Mouse (Mus musculus) right cerebral cortex, postnatal 25 days (tissue): ENCODE data around the gene Myo6.

Experiments
- DNase-seq: peaks from one replicate; pipeline ENCODE4 v3.0.0; 2022

Gene Myo6

DNA sequence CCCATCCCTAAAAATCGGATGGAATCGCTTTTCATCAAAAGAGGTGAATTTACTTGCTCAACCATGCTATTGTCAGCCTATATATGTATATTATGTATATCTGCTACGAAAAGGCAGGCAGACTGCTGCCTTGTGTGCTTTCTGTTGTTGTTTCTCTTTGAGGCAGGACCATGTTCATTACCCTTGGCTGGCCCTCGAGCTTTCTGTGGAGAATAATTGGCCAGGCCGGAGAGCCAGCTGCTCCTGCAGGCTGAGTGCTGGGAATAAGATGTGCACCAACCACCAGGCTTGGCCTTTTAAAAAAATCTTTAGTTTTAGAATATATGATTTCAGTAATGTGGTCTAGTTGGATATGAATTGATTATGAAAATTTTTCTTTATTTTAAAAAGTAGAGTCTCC, 19.3 kb downstream of the Myo6 start:
- no peak for DNase-seq

DNA sequence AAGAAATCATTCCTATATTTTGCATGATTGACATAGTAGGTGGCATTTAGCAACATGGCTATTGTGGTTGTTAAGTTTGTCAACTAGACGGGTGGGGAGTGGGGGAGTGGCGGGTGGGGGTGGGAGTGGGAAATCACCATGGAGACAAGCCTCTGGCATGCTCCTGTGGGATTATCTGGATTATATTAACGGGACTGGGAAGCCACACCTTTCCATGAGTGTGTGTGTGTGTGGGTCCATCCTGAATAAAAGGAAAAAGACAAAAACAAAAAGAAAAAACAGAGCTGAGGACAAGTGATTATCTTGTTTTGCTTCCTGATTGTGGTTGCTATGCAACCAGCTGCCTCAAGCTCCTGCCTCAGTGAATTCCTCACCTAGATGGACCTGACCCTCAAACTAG, 20.9 kb downstream of the Myo6 start:
- no peak for DNase-seq

DNA sequence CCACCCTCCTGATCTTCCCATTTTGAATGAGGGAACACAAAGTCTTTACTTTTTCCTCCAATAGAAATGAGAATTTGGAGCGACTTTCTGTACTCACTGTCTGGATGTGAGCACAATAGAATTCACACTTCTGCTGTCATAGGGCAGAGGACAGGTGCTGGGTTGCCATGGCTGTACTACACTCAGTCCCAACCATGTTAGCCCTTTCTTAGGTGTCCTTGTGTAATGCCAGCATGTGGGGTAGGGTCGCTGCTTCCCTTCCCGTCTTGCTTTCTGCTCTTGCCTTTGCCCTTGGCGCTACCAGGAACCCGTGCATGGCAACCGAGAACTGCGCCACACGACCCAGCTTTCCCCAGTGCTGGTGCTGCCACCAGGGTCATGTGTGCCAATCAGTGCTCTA, 21.9 kb downstream of the Myo6 start:
- no peak for DNase-seq

DNA sequence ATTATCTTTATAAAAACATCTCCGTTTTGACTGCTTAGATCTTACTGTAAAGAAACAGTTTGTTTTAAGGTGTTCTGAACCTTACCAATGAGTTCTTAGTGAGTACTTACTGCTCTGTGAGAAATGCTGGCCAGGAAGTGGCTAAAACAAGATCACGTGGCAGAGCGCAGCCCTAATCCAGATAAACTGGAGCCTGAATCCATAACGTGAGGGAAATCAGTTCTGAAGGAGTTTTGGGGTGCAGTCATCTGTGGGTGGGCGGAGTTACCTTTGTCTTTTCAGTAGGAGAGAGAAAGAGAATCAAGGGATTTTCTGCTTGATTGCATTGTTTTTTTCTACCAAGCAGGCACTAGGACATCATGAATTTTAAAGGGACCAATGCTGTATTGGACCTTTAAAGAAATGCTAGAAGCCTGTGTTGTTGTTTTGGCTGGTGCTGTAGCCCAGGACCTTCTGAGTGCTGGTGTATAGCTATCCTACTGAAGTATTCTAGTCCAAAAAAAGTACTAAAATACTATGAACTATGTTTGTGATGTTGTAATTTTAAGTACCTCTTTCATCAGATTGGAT, 23.6 kb downstream of the Myo6 start:
- no peak for DNase-seq

DNA sequence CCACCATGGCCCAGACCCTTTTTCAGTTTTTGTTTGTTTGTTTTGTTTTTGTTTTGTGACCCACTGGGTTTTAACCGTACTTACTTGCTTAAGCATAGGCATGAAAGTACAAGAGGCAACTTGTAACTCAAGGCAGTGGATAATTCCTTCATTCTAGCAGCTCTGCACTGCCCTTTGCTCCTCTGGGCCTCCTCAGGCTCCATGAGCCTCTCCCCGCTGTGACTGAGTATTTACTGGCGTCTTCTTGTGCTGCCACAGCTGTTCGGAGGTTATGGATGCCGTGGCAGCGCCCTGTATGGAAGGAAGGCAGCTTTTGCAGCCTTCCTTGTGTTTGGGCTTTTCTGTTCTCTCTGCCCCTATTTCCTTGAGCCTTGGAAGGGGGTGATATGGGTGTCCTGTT, 26.4 kb downstream of the Myo6 start:
- DNase-seq, result no peak

DNA sequence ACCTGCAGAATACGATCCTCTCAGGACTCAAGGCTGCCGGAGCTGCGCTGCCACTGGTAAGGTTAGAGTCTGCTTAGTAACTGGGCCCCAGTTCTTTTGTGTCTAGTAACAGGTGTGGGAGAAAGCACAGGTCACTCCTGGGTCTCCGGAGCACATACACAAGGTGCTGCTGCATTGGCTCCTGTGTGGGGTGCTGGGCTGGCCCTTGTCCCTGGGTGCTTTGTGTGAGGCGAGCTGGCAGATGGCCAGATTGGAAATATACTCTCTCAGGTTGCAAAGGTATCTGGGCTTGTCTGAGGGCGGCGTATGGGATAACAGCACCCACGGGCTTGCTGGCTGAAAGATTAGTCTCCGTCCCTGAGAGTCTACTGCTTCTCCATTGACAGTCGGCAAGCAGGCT, 27.5 kb downstream of the Myo6 start:
- DNase-seq, result no peak

DNA sequence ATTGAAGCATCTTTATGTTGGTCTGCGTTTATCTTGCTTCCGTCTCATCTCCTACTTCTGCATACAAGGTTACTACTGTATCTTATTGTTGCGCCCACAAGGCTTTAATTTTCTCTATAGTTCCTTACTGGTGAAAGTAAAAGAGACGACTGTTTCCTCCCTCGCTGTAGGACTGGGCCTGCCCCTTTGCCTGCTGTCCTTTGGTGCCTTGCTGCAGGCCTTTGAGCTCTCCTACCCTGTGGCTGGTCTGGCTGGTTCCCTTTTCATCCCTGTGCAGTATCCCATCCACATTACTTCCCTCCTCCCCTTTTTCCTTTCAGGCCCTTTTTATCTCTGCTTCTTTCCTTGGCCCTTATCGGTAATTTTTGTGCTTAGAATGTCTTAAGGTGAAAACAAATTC, 29.6 kb downstream of the Myo6 start:
- DNase-seq, result no peak

DNA sequence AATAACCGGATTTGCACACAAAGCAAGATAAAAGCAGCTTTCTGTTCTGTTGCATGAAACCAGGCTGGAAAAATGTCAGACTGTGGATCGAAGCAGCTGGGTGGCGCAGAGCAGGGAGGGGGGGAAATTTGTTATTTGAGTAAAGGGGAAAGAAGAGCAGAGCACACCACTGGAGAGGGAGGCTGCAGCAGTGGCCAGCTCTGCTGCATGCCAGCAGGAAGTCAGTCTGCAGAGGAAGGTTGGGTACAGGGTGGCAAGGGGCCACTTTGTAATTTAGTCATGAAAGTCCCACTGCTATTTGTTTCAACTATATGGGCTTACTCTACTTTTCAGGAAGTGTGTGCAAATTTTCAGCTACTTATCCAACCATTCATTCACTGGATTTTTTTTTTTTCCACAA, 31.3 kb downstream of the Myo6 start:
- DNase-seq, result no peak

DNA sequence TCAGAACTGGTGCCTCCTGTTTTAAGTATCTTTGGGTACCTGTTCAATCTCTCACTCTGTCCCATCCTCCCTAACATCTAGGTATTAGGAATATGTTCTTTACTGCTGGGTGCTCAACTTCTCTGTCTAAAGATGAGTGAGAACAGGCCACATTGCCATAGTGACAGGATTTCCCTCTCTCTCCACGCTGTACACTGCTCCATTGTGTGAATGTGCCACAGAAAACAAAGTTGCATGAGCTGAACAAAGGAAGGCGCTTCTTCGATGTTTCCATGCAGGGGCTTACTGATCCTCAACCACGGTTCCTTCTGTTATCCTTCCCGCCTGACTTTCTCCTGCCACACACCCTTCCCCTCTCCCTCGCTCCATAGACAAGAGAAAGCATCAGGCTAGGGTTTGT, 32.4 kb downstream of the Myo6 start:
- DNase-seq, result no peak

DNA sequence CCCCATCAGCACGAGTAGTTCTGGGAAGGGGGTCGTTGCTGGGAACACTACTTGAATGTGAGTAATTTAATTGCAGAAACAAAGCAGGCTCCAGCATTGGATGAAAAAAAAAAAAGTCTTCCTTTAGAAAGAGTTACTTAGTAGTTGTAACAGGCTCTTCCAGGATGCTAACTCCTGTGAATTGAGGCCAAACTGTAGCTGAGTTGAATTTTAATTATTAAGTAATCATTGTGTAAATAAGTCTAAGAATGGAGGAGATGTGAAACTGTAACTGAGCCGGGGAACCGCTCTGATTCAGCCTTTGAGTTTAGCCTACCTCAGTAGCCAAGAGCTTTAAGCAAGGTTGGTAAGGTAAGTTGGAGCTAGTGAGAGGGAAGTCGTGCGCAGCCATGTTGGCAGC, 36.0 kb downstream of the Myo6 start:
- no peak for DNase-seq

DNA sequence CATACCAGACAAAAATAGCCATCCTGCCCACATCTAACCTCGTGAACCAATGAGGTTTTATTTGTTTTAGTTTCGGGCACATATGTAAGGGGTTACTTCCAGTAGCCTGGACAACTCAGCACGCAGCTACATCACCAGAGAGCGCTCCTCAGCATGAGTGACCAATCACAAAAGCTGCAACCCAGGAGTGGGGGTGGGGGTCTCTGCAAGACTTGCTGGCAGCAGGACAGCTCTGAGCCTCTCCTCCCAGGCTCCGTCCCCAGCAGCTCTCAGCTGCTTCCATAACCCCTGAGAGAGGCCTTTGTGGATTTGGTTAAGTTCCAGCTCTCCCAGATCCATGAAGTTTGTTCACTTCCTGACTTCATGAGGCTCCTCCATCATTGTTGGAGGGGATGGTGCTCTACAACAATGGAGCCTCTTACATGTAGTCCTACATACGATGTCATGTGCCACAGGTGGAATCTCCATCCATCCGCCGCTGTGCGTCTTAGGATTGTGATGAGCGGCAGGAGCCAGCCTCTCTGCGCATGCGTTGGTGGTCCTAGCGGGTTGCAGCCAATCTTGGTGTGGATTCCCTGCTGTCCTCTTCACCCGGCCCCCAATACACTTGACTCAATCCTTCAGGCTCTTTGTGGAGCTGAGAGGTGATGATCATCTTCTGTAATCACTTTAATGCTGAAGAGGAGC, 37.7 kb downstream of the Myo6 start:
- DNase-seq, result no peak

DNA sequence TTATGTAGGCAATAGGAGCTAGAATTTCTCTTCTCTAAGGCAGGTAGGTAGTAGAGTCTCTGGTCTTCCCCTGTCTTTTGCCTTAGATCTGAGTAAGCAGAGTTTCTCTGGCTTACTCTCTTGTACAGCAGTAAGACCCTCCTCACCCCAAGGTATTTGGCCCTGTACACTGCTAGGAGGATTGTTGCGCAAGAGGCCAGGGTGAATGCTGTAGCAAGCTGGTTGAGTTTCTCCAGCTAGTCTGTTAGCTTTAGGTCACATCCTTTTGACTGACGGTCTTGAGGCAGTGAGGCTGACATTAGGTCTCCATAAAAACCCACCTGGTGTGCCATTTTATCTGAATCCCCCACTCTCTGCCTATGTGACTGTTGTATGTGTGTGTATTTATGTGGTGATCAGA, 43.9 kb downstream of the Myo6 start:
- DNase-seq, result no peak

DNA sequence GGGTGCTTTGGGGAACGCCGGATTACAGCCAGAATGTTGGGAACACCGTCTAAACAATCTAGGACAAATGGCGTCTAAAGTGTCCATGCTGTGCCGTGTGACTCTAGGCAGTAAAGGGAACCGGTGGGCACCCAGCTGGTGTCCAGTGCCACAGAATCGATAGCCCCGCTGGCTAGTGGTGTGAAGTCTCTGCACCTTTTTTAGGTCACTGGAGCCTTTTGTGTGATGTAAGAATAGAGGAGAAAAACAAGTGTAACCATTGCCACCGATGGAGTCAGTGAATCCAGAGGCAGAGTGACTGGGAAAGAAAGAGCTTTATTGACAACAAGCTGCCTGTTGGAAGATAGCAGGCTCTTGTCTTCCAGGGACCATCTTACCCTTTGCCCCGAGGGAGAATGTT, 44.6 kb downstream of the Myo6 start:
- no peak for DNase-seq

DNA sequence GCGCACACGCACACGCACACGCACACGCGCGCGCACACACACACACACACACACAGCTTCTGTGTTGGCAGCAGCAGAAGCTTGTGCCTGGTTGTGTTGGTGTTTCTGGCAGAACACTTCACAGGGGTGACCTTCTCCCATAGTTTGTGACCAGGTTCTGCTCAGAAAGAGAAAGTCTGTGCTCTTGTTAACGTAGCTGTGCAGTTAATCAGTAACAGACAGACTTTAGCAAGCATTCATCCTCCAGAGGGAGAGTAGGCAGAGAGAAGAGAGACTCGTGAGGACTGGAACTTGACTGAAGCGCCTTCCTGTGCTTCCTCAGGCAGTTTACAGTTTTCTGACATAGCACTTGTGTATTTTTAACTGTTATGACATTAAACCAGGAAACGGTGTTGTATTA, 45.3 kb downstream of the Myo6 start:
- DNase-seq, result no peak

DNA sequence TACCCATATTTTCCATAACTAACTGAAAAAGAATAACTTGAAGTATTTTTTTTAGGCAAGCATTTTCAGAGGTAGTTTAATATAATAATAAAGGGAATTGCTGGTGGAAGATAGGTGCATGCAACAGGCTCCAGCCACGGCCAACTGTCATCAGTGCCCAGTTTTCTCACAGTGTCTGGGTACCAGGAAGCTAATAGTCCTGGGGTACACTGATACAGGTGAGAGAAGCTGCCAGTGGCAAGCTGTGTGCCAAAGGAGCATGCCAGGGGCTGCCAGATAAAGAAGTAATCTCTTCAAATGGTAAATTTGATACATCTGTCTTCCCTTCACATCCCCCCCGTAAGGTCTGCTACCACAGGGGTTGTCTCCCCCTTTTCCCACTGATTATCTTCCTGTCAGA, 48.6 kb downstream of the Myo6 start:
- no peak for DNase-seq

DNA sequence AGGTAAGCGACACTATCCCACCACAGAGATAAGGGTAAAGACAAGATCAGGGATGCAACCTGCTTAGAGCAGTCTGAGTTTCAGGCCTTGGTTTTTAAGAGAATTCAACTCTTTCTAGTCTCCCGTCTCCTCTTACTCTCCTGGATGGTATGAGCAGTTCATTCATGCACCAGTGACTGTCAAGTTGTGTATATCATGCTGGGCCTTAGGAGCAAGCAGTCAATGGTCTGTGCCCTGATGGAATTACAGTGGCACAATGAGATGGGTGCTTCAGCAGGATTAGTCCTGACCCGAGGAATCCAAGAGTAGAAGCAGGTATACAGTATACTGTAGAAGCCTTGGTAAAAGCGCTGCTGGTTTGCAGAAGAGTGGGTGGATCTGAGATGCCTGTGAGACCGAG, 50.7 kb downstream of the Myo6 start:
- no peak for DNase-seq

DNA sequence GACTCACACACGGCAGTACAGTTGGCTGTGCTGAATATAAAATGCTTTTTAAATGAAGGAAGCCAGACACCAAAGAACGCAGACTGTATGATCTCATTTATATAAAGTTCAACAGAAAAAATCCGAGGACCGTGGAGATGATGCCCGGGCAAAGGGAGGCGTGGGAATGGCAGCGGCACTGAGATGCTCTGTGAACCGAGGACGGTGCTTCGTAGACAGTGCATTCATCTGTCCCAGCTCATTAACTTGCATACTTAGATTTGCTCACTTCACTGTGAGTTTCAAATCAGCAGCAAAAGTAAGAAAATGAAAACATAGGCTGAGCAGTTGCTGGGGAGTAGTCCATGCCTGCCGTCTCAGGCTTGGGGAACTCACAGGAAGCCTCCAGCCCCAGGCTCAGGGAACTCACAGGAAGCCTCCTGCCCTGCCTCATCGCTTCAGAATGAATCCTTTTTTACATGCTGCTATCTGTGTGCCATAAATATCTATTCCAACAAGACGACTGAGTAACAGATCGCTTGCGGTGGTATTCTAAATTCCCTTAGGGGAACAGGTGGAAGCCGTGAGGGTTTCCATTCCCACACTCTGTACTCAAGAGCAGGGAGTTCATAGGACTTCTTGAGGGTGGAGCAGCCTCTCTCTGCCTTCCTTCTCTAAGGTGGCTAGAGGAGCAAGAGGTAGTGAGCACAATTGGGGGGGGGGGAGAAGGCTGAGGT, 52.1 kb downstream of the Myo6 start:
- DNase-seq, result no peak

DNA sequence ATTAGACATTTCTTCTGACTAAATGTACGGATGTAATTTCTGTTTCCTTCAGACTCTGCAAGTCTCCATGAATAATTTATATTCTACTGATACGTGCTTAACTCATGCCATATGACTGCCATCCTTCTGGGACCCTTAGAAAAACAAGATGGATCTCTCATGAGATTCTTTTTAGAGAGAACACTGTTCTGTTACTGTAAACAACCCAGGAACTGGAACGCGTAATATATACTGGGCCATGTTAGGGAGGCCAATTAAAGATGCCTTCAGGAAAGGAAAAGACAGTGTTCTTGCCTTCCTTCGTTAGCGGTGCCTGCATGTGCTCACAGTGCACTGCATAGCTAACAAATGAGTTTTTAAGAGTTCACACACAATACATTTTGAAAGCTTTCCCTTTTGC, 53.9 kb downstream of the Myo6 start:
- DNase-seq, result no peak

DNA sequence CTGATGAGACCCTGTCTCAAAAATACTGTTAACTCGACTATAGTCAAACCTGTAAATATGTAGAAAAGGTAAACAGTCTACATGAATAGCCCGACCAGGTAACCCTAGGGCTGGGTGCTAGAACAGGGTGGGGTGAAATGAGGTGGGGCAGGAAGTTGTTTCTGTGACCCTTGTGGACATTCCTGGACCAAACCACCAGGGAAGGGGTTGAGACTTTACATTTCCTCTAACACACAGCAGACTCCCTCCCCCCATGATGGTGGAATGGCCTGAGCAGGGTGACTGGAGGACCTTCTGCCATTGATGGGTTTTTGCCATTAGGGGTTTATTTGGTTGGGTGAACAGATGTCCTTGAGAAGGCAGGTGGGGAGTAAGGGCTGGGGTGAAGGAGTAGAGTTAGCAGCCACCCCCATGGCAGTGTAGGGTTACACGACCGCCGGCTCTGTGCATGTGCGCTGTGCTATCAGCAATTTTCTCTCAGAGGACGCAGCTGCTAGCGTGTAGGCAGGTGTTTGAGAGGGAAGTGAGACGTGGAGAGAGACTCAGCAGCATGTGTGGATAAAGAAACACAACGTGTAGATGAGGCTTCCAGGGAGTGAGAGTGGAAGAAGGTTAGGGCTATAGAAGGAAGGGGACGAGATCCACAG, 59.3 kb downstream of the Myo6 start:
- no peak for DNase-seq

DNA sequence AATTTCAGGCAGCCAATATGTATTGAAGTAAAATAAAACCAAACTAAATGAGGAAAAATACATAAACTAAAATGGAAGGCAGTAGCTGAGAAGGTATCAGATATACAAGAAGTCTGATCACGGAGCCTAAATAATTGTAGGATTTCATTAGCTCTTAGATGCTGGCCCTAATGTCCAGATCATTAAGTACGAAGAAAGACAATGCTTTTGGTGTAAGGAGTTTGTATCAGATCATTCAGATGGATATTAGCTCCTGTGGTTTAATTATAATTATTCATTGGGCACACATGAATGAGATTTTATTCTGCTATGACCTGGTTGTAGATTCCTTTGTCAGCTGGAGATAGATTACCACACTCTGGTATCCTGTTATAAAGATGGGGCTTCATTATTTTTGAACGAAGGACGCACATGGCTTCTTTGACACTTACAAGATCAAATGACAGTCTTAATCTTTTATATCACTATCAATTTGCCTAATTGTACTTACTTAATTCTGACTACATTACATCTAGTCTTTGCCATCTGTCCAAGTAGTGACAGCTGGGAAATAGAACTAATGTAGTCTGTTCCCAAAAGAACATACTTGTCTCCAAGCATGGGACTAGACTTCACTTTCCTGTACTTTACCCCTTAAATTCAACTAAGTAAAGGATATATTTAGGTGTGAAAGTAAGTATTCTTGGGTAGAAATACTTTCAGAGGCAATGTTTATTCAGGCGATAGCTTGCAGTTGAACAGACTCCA, 61.9 kb downstream of the Myo6 start:
- no peak for DNase-seq

DNA sequence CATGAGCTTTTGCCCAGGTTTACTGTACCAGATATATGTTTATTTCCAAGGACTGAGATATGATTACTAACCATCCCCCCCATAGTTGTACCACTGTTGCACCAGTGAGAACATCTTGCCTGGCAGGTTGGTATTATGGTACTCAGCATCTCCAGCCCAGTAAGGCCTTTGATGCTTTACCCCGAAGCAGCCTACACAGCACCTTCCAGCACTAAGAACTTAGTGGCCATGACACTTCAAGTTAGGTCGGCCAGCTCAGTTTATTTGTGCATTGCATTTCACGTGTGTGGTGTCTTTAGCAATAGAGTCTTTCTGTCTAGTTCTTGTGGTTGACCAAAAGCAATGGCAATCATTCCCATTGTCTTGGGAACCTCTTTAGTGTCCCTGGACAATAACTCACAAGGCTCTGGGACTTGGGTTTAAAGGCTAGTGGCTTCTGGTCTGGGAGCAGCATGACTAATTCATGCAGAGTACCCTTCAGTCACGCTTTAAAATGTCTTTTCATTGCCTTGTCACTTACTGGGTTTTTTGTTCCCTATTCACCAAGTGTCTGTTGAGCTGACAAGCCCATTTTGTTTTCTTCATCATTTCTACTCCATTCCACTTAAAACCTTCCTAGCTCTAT, 69.1 kb downstream of the Myo6 start:
- DNase-seq, result no peak

DNA sequence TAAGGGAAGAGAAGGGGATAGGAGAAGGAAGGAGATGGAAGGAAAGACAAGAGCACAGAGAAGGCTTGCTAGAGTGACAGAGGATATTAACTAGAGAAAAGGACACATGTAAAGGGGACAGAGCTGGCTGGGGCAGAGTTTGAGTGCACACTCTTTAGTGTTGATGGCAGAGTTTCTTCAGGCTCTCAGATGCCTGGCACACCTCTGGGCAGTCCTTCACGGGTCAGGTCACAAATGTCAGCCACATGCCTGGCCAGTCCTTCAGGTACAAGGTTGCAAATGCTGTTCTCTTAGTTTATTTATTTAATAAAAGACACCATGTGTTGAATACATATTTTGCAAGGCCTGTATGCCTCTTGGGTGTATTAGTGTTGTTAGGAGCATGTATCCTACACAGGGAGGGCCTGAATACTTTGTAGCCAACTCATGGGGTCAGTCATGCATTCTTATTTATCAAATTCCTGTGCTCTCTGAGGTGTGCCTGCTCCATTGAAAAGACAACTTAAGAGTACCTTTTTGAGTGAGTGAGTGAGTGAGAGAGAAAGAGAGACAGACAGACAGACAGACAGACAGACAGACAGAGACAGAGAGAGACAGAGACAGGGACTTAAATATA, 72.5 kb downstream of the Myo6 start:
- no peak for DNase-seq

DNA sequence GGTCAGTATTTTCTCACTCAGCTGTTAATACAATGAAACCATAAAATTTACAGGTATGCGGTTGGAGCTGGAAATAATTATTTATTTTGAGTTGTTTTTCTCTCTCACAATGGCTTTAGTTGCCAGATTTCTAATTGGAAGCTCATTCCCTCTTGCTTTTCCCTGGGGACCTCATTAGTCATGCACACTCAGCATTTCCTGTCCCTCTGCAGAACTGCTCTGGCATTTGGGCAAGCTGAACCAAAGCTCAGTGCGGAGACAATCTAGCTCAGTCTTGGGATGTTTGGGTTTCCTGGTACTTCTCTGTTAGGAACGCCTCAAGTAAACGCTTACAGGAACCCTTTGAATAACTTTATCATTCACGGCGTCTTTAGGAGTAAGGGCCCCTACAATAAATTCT, 76.9 kb downstream of the Myo6 start:
- no peak for DNase-seq
